Mouse (Mus musculus) hindbrain, embryonic 15.5 days (tissue): ENCODE results near the gene Itgb2. TPM values are rescaled to one million over a fixed set of nuclear protein-coding genes. Genes with fewer than 3 reads are reported as not detected.

ENCODE experiments used
- ATAC-seq: fragments of 200-750 bp; cut with Nextera tagmentation; 2 replicates; pipeline ENCODE4 v1.8.0; 2017; ENCODE audit warnings: low read depth, moderate number of reproducible peaks, moderate TSS enrichment; ENCODE audit not compliant: low FRiP score
- H3K27ac ChIP-seq: fragments of 300-500 bp; sonication (generic); replicated peaks from 2 replicates; pipeline ENCODE4 v1.5.1; 2015; ENCODE audit warnings: mild to moderate bottlenecking, inconsistent platforms
- H3K27me3 ChIP-seq: fragments of 300-500 bp; sonication (generic); 2 replicates; pipeline ENCODE4 v1.6.1; 2015; ENCODE audit warnings: control low read depth, inconsistent platforms
- H3K36me3 ChIP-seq: fragments of 300-500 bp; sonication (generic); 2 replicates; pipeline ENCODE4 v1.6.1; 2015; ENCODE audit warnings: control low read depth, inconsistent platforms
- H3K4me1 ChIP-seq: fragments of 300-500 bp; sonication (generic); replicated peaks from 2 replicates; pipeline ENCODE4 v1.6.1; 2015; ENCODE audit warnings: control low read depth, inconsistent platforms
- H3K4me2 ChIP-seq: fragments of 300-500 bp; sonication (generic); 2 replicates; pipeline ENCODE4 v1.6.1; 2015; ENCODE audit warnings: moderate library complexity, mild to moderate bottlenecking, inconsistent platforms
- H3K4me3 ChIP-seq: fragments of 300-500 bp; sonication (generic); 2 replicates; pipeline ENCODE4 v1.5.1; 2015; ENCODE audit warnings: mild to moderate bottlenecking, inconsistent platforms
- H3K9ac ChIP-seq: fragments of 300-500 bp; sonication (generic); 2 replicates; pipeline ENCODE4 v1.6.1; 2015; ENCODE audit warnings: inconsistent platforms
- H3K9me3 ChIP-seq: fragments of 300-500 bp; sonication (generic); 2 replicates; pipeline ENCODE4 v1.6.1; 2016; ENCODE audit warnings: control low read depth, inconsistent platforms
- WGBS: fragments of 180-500 bp; shearing (Covaris S2); methylation state at CpG from one replicate; pipeline ENCODE4 v1.1.7; 2015; 5-methylcytosine and 5-hydroxymethylcytosine counted together
- polyA plus RNA-seq: library from polyadenylated mRNA; unstranded; fragments of >200 nt; fragmentation: Nextera tagmentation; extraction: Ambion mirVana; gene quantifications from 2 replicates; pipeline ENCODE4 v1.2.1, GENCODE M21; 2015

Gene Itgb2
- polyA plus RNA-seq, 1 experiment from 2014 or later, result 1.1 TPM

DNA sequence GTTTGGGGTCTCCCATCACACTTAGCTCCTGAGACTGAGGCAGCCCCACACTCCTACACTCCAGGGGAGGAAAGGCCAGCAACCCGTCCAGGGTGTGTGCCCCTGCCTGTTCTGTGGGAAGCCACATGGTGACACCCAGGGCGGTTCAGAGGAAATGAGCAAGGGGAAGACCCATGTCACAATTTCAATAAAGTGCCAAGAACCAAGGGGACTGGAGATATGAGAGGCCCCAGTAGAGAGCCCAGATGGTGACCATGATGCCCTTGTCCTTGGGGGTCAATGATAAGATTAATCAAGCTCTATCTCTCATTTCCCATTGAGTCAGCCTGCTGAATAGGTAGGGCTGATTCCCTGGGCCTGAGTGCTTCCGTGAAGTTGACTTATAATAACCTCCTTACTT, 10.9 kb upstream of the Itgb2 start:
- H3K27me3 ChIP-seq, result no peaks in the 10 kb centered on the region
- no peak overlapping the region for H3K4me2 ChIP-seq
- peaks cover 26% of the 10 kb centered on the region for H3K4me1 ChIP-seq
- H3K27ac ChIP-seq, result no peak overlapping the region
- H3K9me3 ChIP-seq, result no peaks in the 10 kb centered on the region
- H3K36me3 ChIP-seq, result no peaks in the 10 kb centered on the region; the same call in 1 of the 2 replicates
- H3K9ac ChIP-seq, result peak overlapping the region; percentile 1; the same call in 1 of the 2 replicates
- 86% methylated on average over 3 of the region's 3 CpGs for WGBS
- no peak overlapping the region for H3K4me3 ChIP-seq
- no peak for ATAC-seq

DNA sequence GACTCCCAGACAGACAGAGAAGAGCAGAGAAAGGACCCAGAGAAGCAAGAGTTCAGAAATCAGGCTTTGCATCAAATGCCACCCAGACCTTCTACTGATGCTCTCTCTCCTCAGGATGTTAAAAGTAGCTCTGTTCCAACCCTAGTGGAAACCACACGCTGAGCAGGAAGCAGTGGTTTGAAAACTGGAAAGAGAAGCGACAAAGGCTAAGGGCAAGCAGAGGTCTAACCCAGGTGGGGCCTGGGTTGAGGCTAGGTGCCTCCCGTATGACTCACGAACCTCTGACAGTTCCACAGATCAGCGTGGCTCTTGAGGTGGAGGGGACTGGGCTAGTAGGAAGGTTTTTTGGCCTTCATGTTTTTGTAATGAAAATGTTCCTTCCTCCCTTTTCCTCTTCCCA, 9.6 kb upstream of the Itgb2 start:
- ATAC-seq, result no peak
- 91% methylated on average over 5 of the region's 5 CpGs for WGBS
- Histone ChIP-seq H3K27ac (no peak overlapping the region), H3K9ac (no peak overlapping the region), H3K4me2 (no peak overlapping the region), H3K9me3 (no peaks in the 10 kb centered on the region), H3K4me3 (no peak overlapping the region), H3K27me3 (no peaks in the 10 kb centered on the region), H3K36me3 (no peaks in the 10 kb centered on the region), H3K4me1 (peaks cover 16% of the 10 kb centered on the region)

DNA sequence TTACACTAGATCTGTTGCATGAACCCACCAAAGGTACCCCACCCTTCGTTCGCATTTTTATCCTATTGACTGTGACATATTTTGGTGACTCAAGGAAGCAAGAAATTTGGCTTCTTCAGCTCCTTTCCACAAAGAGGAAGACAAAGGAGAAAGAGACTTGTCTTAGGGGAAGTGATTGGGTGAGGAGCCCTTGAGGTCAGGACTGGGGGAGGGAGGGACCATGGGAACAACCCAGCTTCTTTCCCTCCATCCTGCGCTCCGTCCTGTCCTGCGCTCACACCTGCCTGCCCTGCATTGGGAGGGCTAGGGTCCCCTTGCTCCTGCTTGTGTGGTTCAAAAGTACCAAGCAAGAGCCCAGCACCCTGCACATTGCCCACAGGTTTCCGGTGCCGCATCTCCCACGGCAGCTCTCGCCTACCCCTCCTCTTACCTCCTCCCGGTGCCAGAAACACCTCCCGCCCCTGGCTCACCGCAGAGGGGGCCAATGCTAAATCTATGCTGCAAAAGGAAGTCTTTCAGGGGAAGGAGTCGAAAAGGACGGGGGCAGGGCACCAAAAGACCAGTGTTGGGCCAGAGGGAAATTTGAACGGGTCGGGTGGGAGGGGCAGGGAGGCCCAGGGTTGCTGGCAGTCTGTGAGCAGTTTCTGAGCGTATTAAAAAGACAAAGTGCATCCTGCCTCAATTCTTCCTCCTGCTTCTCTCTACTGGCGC, 7.9 kb upstream of the Itgb2 start:
- Histone ChIP-seq H3K9ac (peak overlapping the region; percentile 35; the same call in 1 of the 2 replicates), H3K4me1 (peaks cover 7% of the 10 kb centered on the region; the same call in 1 of the 2 replicates), H3K4me3 (peak overlapping the region; percentile 29), H3K36me3 (no peaks in the 10 kb centered on the region), H3K27ac (no peak overlapping the region), H3K4me2 (peak overlapping the region; percentile 56), H3K27me3 (no peaks in the 10 kb centered on the region), H3K9me3 (no peaks in the 10 kb centered on the region)
- WGBS, result 11% methylated on average over 18 of the region's 18 CpGs
- ATAC-seq, result no peak

DNA sequence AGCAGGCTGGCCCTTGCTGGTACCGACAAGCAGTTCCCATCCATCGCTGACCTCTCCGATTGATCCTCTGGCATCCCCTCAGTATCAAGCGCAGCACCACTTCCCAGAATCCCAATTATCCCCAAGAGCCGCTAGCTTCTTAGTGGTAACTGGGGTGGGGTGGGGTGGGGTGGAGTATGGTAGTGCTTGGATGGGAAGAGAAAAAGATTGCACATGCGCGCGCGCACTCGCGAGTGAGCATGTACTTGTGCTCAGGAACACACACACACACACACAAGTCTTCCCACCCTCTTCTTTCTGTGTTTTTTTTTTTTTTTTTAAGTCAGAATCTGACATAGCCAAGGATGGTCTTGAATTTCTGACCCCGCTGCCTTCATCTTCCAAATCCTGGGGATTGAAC, 7.3 kb upstream of the Itgb2 start:
- H3K4me3 ChIP-seq, result peak overlapping the region; percentile 29
- H3K36me3 ChIP-seq, result no peaks in the 10 kb centered on the region
- H3K9me3 ChIP-seq, result no peaks in the 10 kb centered on the region
- peaks cover 7% of the 10 kb centered on the region; the same call in 1 of the 2 replicates for H3K4me1 ChIP-seq
- no peaks in the 10 kb centered on the region for H3K27me3 ChIP-seq
- peak overlapping the region; percentile 56 for H3K4me2 ChIP-seq
- WGBS, result 55% methylated on average over 12 of the region's 12 CpGs
- H3K27ac ChIP-seq, result no peak overlapping the region
- H3K9ac ChIP-seq, result peak overlapping the region; percentile 35; the same call in 1 of the 2 replicates
- no peak for ATAC-seq

DNA sequence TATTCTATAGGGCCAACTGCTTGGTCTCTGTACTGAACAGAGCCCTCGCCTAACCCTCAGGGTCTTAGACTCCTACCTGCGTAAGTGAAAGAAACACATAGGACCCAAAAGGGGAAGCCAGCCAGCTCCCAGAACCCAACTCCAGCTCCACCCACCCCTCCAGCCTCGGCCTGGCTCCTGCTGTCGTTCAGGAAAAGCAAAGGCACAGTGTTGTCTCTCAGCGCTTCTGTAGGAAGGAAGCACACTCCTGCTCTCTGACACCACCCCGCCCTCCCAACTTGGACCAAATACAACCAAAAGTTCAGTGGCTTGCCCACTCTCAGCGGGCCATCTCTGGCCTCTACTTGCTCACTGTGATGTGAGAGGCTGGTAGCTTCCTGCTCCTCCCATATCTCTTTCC, 6.7 kb upstream of the Itgb2 start:
- no peaks in the 10 kb centered on the region for H3K9me3 ChIP-seq
- ATAC-seq, result no peak
- H3K27ac ChIP-seq, result no peak overlapping the region
- no peak overlapping the region for H3K9ac ChIP-seq
- H3K4me1 ChIP-seq, result peaks cover 7% of the 10 kb centered on the region; the same call in 1 of the 2 replicates
- H3K27me3 ChIP-seq, result no peaks in the 10 kb centered on the region
- H3K4me3 ChIP-seq, result no peak overlapping the region
- no peaks in the 10 kb centered on the region for H3K36me3 ChIP-seq
- WGBS, result 73% methylated on average over 7 of the region's 7 CpGs
- no peak overlapping the region for H3K4me2 ChIP-seq

DNA sequence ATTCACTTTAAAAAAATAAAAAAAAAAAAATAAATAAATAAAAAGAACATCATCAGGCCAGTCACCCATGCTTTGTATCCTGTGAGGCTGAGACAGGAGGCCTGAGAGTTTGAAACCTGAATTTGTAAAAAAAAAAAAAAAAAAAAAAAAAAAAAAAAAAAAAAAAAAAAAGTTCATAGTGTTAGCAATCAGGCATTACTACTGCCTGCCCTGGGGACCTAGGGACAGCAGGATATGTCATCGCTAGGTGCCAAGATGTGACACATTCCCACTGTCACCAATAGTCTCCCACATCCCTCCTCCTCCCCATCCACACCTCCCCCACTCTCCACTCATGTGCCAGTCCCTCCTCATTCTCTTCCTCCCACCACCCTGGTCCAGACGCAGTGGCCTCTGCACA, 3.6 kb upstream of the Itgb2 start:
- WGBS, result 79% methylated on average over 2 of the region's 2 CpGs
- H3K9me3 ChIP-seq, result no peaks in the 10 kb centered on the region
- no peak overlapping the region for H3K4me2 ChIP-seq
- peaks cover 7% of the 10 kb centered on the region; the same call in 1 of the 2 replicates for H3K4me1 ChIP-seq
- H3K27ac ChIP-seq, result no peak overlapping the region
- no peak overlapping the region for H3K4me3 ChIP-seq
- no peak overlapping the region for H3K9ac ChIP-seq
- ATAC-seq, result no peak
- H3K36me3 ChIP-seq, result no peaks in the 10 kb centered on the region
- no peaks in the 10 kb centered on the region for H3K27me3 ChIP-seq

DNA sequence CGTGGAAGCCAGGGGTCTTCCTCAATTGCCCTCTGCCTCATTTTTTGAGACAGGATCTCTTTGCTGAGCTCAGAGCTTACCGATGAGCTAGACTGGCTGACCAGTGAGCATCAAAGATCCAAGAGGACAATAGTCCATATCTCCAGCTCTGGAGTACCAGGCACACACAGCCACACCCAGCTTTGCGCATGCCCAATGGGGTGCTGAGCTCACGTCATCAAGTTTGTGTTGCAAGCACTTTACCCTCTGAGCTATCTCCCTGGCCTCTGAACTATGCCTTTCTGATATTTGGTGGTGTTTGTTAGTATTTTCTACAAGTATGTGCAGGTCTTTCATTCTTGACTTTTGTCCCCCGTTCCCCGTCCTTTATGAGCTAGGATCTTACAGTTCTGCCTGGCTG, 1.4 kb upstream of the Itgb2 start:
- H3K9ac ChIP-seq, result no peak overlapping the region

DNA sequence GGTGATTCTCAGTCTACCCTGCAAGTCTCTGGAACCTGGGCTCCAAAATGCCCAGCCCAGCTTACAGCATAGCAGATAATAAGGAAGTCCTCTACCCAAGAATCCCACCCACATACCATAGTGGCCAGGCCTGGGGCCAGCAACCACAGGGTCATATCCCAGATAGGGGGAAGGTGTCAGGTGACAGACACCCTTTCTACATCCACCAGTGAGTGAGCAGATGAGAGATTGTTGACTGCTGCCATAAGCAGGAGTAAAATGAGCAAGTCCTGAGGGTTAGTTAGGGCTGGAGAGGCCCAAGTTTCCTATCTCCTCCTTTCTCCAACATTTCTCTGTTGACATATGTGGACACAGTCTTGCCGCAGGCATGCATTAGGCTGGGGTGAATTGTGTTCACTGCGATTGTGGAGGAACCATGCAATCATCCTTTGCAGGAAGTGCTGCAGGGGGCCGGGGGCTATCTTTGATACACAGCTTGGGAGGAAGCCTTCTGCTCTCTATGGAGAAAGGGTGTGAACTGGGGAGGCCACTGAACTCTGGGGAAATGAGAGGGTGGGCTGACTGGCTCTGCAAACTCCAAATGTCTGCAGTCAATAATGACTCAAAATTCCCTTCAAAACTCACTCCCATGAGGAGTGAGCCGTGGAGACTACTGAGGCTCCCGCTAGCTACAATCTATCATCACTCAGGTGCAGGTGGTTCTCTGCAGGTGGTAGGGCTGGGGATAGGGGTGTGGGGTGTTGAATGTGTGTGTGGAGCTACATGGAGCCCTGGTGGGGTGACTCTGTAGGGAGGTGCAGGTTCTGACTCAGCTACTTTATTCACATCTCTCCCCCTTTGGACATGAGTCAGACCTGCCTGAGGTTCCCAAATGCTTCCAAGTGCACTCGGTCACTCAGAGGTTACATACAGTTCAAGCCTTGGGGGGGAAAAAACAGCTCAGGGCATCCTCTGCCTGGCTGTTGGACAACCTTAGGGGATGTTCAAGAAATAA, 1.3 kb downstream of the Itgb2 start:
- Histone ChIP-seq H3K36me3 (no peaks in the 10 kb centered on the region), H3K27me3 (no peaks in the 10 kb centered on the region), H3K9ac (no peak overlapping the region), H3K4me3 (no peak overlapping the region), H3K27ac (no peak overlapping the region), H3K4me1 (no peaks in the 10 kb centered on the region), H3K9me3 (no peaks in the 10 kb centered on the region), H3K4me2 (no peak overlapping the region)
- 84% methylated on average over 6 of the region's 6 CpGs for WGBS
- no peak for ATAC-seq

More for the DNA sequence above, 1.4 kb upstream of the Itgb2 start:
- no peak overlapping the region for H3K4me3 ChIP-seq
- H3K9me3 ChIP-seq, result no peaks in the 10 kb centered on the region
- no peaks in the 10 kb centered on the region for H3K4me1 ChIP-seq
- no peaks in the 10 kb centered on the region for H3K27me3 ChIP-seq
- no peaks in the 10 kb centered on the region for H3K36me3 ChIP-seq
- no peak overlapping the region for H3K4me2 ChIP-seq
- no peak overlapping the region for H3K27ac ChIP-seq
- 91% methylated on average over 6 of the region's 6 CpGs for WGBS
- no peak for ATAC-seq

DNA sequence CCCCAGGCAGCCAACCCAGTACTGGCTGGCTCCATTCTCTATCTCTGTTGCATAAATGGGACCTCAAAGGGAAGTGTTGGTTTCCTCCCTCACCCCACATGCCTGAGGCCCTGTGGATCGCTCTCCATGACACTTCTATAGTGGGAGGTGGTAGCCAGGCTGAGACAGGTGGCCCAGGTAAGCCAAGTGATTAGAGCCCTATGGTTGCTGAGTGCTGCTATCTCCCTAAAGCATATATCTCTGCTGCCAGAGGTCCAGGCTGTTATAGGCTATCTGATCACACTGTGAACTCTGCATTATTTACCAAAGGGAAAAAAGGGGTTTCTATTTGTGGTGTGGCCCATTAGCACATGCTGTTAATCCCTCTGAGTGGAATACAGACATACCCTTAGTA, 2.0 kb downstream of the Itgb2 start:
- H3K9ac ChIP-seq, result no peak overlapping the region
- no peaks in the 10 kb centered on the region for H3K4me1 ChIP-seq
- 80% methylated on average over 1 of the region's 1 CpGs for WGBS
- no peaks in the 10 kb centered on the region for H3K36me3 ChIP-seq
- no peak overlapping the region for H3K4me2 ChIP-seq
- H3K27me3 ChIP-seq, result no peaks in the 10 kb centered on the region
- no peak for ATAC-seq
- no peak overlapping the region for H3K27ac ChIP-seq
- no peaks in the 10 kb centered on the region for H3K9me3 ChIP-seq
- H3K4me3 ChIP-seq, result no peak overlapping the region

DNA sequence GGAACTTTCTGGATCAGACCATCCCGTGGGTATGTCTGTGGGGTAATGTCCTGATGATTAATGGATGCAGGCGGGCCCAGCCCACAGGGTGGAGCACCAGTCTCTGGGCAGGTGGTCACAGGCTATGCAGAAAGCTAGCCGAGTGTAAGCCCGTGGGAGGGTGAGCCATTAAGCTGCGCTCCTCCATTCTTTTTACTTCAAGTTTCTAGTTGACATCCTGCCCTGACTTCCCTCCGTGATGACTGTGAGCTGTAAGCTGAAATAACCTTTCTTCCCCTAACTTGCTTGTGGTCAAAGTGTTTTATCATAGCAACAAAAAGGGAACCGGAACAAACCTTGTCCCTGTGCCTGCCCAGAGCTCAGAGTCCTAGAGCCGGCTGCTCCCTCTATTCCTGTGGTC, 6.7 kb downstream of the Itgb2 start:
- H3K9ac ChIP-seq, result no peak overlapping the region
- H3K36me3 ChIP-seq, result no peaks in the 10 kb centered on the region
- no peaks in the 10 kb centered on the region for H3K9me3 ChIP-seq
- no peak overlapping the region for H3K27ac ChIP-seq
- WGBS, result 60% methylated on average over 8 of the region's 8 CpGs
- H3K4me2 ChIP-seq, result no peak overlapping the region
- H3K4me1 ChIP-seq, result no peaks in the 10 kb centered on the region
- H3K4me3 ChIP-seq, result no peak overlapping the region
- no peak for ATAC-seq
- H3K27me3 ChIP-seq, result no peaks in the 10 kb centered on the region

DNA sequence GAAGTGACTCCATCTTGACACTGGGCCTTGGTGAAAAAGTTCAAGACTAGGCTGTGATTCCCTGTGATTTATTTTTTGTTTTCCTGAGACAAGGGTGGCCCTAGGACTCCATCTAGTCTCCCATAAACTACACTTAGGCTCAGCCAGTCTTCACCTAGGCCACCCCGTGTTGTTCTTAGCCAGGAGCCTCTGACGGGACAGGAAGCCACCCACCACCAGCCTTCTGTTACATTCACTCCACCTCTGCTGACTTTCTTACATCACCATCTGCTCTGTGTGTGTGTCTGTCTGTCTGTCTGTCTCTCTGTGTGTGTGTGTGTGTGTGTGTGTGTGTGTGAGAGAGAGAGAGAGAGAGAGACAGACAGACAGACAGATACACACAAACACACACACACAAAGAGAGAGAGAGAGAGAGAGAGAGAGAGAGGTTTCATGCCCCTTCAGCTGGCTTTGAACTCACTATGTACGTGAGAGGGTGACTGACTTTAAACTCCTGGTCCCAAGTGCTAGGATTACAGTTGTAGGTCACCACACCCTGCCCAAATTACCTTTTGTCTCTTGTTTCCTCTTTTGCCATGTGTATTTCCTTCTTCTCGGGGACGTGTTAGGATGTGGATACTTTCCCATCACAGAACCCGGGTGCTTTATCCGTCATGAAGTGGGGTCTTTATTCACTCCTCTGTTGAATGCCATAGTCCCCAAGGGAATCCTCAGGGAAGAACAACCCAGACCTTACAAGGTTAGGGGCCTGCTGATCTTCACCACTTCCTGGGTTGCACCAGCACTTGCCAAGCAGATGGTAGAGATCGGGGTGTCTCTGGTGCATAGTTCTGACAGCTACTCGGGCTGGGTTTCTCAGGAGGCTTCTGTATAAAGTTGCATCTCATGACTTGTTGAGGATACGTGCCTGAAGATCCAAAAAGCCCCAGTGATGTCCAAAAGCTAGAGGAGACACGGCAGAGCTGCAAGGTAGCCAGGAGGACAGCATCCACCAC, 7.5 kb downstream of the Itgb2 start:
- Histone ChIP-seq H3K4me1 (no peaks in the 10 kb centered on the region), H3K4me3 (no peak overlapping the region), H3K27me3 (no peaks in the 10 kb centered on the region), H3K36me3 (no peaks in the 10 kb centered on the region), H3K27ac (no peak overlapping the region), H3K4me2 (no peak overlapping the region), H3K9me3 (no peaks in the 10 kb centered on the region), H3K9ac (no peak overlapping the region)
- ATAC-seq, result no peak
- WGBS, result 87% methylated on average over 11 of the region's 11 CpGs
